Mouse (Mus musculus): ENCODE measurements at regions not wholly inside any gene's neighbourhood (a gene's known extent, or its start where the extent isn't known, plus 50 kb on each side); places are given as distances from the start of the nearest gene placed in this dataset.

DNA sequence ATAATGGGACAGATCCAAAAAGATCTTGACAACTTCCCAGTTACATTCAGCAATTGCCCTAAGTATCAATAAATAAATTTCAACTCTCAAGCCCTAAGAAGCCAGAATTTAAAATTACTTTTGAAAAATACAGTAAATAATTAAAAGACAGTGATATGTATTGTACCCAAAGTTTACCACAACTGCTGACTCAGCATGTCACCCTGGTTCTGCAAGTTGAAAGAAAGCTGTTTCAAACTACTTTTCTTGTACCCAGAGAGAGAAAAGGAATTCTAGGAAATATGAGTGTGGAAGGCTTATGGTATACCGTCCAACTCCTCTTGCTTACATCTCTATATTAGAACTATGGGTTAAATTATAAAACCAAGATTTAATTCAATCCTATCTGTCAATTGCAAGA, 248.9 kb upstream of the Slc7a11 start:
- H3K36me3 ChIP-seq (ENCODE audit: control insufficient read depth, insufficient read depth, low read length): no peaks in the 10 kb centered on the region
- H3K4me1 ChIP-seq (ENCODE audit: control insufficient read depth, insufficient read depth, low read length): peaks cover 3% of the 10 kb centered on the region; the same call in 1 of the 2 replicates
- WGBS: 94% methylated on average over 1 of the region's 1 CpGs
- no peaks in the 10 kb centered on the region for H3K9me3 ChIP-seq (replicated peaks; ENCODE audit: control insufficient read depth, low read length)
- no peak overlapping the region for H3K4me2 ChIP-seq (ENCODE audit: low read length)
- H3K27ac ChIP-seq (ENCODE audit: low read depth, low read length): no peak overlapping the region
- no peaks in the 10 kb centered on the region for H3K27me3 ChIP-seq (replicated peaks; ENCODE audit: control insufficient read depth, insufficient read depth, low read length)
- H3K4me3 ChIP-seq (ENCODE audit: low read depth, low read length): no peak overlapping the region
- DNase-seq (ENCODE audit: low spot score) (no peak), ATAC-seq (no peak)
- H3K9ac ChIP-seq (ENCODE audit: low read length): no peak overlapping the region

DNA sequence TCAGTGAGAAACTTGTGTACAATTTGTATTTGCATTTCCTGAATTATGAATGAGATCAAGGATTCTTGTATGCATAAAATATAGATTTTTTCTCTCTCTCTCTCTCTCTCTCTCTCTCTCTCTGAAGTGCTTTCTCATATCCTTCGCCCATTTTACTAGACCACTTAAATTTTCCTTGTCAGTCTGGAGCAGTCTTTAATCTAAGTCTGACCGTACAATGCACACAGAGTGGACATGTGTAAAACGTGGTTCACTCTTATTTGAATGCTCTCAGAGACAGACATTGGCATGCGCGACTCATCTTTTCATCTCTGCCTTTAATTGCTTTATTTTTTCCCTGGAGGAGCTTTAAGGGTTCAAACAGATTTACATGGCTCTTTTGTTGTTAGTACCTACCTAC, 247.3 kb upstream of the Slc7a11 start:
- ATAC-seq (no peak), DNase-seq (ENCODE audit: low spot score) (no peak)
- 78% methylated on average over 5 of the region's 5 CpGs for WGBS
- H3K4me2 ChIP-seq (ENCODE audit: low read length): no peak overlapping the region
- no peaks in the 10 kb centered on the region for H3K27me3 ChIP-seq (replicated peaks; ENCODE audit: control insufficient read depth, insufficient read depth, low read length)
- H3K9ac ChIP-seq (ENCODE audit: low read length): no peak overlapping the region
- no peak overlapping the region for H3K27ac ChIP-seq (ENCODE audit: low read depth, low read length)
- H3K36me3 ChIP-seq (ENCODE audit: control insufficient read depth, insufficient read depth, low read length): no peaks in the 10 kb centered on the region
- no peaks in the 10 kb centered on the region for H3K9me3 ChIP-seq (replicated peaks; ENCODE audit: control insufficient read depth, low read length)
- no peak overlapping the region for H3K4me3 ChIP-seq (ENCODE audit: low read depth, low read length)
- peaks cover 3% of the 10 kb centered on the region; the same call in 1 of the 2 replicates for H3K4me1 ChIP-seq (ENCODE audit: control insufficient read depth, insufficient read depth, low read length)

DNA sequence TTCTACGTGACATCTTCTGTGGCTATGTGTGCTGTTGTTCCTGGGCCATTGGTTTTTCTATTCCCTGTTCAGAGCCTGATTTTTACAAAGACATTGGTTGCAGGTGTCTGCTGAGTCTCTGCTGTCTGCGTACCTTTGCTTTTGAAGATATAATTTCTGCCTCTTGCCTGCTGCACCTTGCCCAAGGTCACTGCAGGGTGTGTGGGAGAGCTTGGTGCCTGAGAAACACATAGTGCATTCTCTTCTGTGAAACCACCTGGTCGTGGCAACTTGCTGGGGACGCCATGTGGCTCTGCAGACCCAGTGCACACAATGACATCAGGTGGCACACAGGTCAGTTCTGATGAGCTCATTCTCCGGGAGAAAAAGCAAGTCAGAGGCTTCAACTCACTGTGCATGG, 246.0 kb upstream of the Slc7a11 start:
- no peak for DNase-seq (ENCODE audit: low spot score)
- Histone ChIP-seq H3K4me3 (ENCODE audit: low read depth, low read length) (no peak overlapping the region), H3K27ac (ENCODE audit: low read depth, low read length) (no peak overlapping the region), H3K4me2 (ENCODE audit: low read length) (no peak overlapping the region), H3K9ac (ENCODE audit: low read length) (no peak overlapping the region), H3K36me3 (ENCODE audit: control insufficient read depth, insufficient read depth, low read length) (no peaks in the 10 kb centered on the region), H3K27me3 (replicated peaks; ENCODE audit: control insufficient read depth, insufficient read depth, low read length) (no peaks in the 10 kb centered on the region), H3K4me1 (ENCODE audit: control insufficient read depth, insufficient read depth, low read length) (peaks cover 2% of the 10 kb centered on the region; the same call in 1 of the 2 replicates), H3K9me3 (replicated peaks; ENCODE audit: control insufficient read depth, low read length) (no peaks in the 10 kb centered on the region)
- no peak for ATAC-seq
- WGBS: 87% methylated on average over 5 of the region's 5 CpGs

DNA sequence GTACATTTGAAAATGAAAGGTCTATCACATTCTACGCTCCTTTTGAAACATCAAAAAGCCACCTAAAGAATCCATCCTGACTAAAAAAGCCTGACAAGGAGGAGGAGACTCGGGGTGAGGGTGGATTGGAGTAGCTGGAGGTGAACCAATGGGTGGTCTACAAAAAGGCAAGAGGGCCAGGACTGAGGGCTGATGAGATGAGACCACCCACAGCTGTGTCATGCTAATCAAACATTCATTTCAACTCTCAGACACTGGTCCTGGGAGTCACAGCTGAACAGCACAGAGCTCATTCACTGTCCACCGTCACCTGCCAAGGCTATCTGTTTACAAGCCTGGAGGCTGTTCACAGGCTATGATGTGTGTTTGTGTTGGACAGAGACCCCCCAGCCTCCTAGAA, 244.3 kb upstream of the Slc7a11 start:
- Histone ChIP-seq H3K4me3 (ENCODE audit: low read depth, low read length) (no peak overlapping the region), H3K9ac (ENCODE audit: low read length) (no peak overlapping the region), H3K9me3 (replicated peaks; ENCODE audit: control insufficient read depth, low read length) (no peaks in the 10 kb centered on the region), H3K36me3 (ENCODE audit: control insufficient read depth, insufficient read depth, low read length) (no peaks in the 10 kb centered on the region), H3K27me3 (replicated peaks; ENCODE audit: control insufficient read depth, insufficient read depth, low read length) (no peaks in the 10 kb centered on the region), H3K4me2 (ENCODE audit: low read length) (no peak overlapping the region), H3K27ac (ENCODE audit: low read depth, low read length) (no peak overlapping the region), H3K4me1 (ENCODE audit: control insufficient read depth, insufficient read depth, low read length) (no peaks in the 10 kb centered on the region)
- WGBS: 71% methylated on average over 3 of the region's 3 CpGs
- ATAC-seq: peak; percentile 23; the same call in 1 of the 2 replicates
- peak; percentile 4 for DNase-seq (ENCODE audit: low spot score)

DNA sequence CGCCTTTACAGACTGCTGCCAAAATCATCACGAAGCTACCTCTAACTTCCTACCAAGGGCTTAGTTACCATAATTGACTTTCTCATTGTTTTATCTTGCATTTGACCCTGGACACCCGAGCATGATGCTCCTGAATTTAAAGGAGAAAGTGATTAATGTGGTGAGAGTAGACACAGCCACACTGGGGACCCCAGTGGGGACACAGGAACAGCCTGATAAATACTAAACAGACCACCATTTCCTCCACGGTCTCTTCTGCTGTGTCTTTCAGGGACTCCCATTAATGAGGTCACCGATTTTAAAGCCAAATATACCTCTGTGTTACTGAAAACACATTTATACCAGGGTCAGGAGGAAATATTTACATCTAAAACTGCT, 235.2 kb upstream of the Slc7a11 start:
- no peak overlapping the region for H3K4me3 ChIP-seq (ENCODE audit: low read depth, low read length)
- ATAC-seq (no peak), DNase-seq (ENCODE audit: low spot score) (no peak)
- no peaks in the 10 kb centered on the region; the same call in 1 of the 2 replicates for H3K4me1 ChIP-seq (ENCODE audit: control insufficient read depth, insufficient read depth, low read length)
- H3K9me3 ChIP-seq (replicated peaks; ENCODE audit: control insufficient read depth, low read length): no peaks in the 10 kb centered on the region
- no peak overlapping the region for H3K4me2 ChIP-seq (ENCODE audit: low read length)
- H3K9ac ChIP-seq (ENCODE audit: low read length): no peak overlapping the region
- no peaks in the 10 kb centered on the region for H3K36me3 ChIP-seq (ENCODE audit: control insufficient read depth, insufficient read depth, low read length)
- 48% methylated on average over 5 of the region's 5 CpGs for WGBS
- H3K27ac ChIP-seq (ENCODE audit: low read depth, low read length): no peak overlapping the region
- no peaks in the 10 kb centered on the region for H3K27me3 ChIP-seq (replicated peaks; ENCODE audit: control insufficient read depth, insufficient read depth, low read length)

DNA sequence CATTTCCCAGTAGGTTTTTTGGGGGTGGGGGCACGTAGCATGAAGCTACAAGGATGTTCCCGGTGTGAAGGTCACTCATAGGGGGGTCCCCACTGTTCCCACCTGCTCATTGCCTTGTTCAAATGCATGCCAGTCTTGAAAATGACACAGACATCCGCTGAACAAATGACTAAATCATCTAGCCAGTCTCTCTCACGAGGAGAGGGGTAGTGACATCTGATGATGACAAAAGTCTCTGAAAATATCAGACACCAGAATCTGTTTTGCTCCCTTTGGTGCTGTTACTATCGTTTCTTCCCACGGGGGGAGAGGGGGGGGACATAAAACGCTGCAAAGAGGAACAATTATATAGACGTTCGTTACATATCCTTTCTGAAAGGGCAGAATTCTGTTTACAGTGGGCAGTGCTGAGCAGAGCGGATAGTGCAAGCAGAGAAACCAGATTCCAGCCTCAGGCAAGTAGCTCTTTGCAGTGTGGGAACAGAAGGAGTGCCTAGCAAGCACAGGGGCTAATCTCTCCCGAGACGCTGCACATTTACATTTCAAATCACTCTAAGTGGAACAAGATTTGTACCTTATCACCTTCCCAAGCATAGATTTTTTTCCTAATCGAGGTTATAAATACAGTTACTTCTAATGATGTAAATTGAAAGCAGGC, 234.7 kb upstream of the Slc7a11 start:
- Histone ChIP-seq H3K27ac (ENCODE audit: low read depth, low read length) (no peak overlapping the region), H3K9ac (ENCODE audit: low read length) (no peak overlapping the region), H3K36me3 (ENCODE audit: control insufficient read depth, insufficient read depth, low read length) (no peaks in the 10 kb centered on the region), H3K4me3 (ENCODE audit: low read depth, low read length) (no peak overlapping the region), H3K4me2 (ENCODE audit: low read length) (no peak overlapping the region), H3K4me1 (ENCODE audit: control insufficient read depth, insufficient read depth, low read length) (no peaks in the 10 kb centered on the region; the same call in 1 of the 2 replicates), H3K9me3 (replicated peaks; ENCODE audit: control insufficient read depth, low read length) (no peaks in the 10 kb centered on the region), H3K27me3 (replicated peaks; ENCODE audit: control insufficient read depth, insufficient read depth, low read length) (no peaks in the 10 kb centered on the region)
- peak; percentile 65; the same call in 1 of the 2 replicates for ATAC-seq
- WGBS: 47% methylated on average over 13 of the region's 13 CpGs
- DNase-seq (ENCODE audit: low spot score): peak; percentile 52

DNA sequence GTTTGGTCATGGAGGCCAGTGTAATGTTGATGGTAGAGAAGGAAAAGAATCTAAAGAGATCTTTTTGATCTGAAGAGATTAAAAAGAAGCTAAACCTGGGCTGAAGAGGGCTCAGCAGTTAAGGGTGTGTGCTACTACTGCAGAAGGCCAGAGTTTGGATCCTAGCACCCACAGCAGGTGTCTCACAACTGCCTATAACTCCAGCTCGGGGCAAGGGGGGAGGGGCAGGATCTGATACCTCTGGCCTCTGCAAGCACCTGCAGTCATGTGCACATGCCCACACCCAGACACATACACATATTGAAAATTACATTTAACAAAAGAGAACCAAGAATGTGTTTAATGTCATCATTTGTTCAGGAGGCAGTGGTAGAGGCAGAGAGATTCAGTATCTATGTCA, 232.4 kb upstream of the Slc7a11 start:
- H3K4me2 ChIP-seq (ENCODE audit: low read length): no peak overlapping the region
- WGBS: 65% methylated on average over 1 of the region's 1 CpGs
- H3K9ac ChIP-seq (ENCODE audit: low read length): no peak overlapping the region
- no peak overlapping the region for H3K4me3 ChIP-seq (ENCODE audit: low read depth, low read length)
- H3K9me3 ChIP-seq (replicated peaks; ENCODE audit: control insufficient read depth, low read length): no peaks in the 10 kb centered on the region
- no peak for DNase-seq (ENCODE audit: low spot score)
- H3K27me3 ChIP-seq (replicated peaks; ENCODE audit: control insufficient read depth, insufficient read depth, low read length): no peaks in the 10 kb centered on the region
- H3K36me3 ChIP-seq (ENCODE audit: control insufficient read depth, insufficient read depth, low read length): no peaks in the 10 kb centered on the region
- H3K4me1 ChIP-seq (ENCODE audit: control insufficient read depth, insufficient read depth, low read length): no peaks in the 10 kb centered on the region; the same call in 1 of the 2 replicates
- ATAC-seq: no peak
- no peak overlapping the region for H3K27ac ChIP-seq (ENCODE audit: low read depth, low read length)

DNA sequence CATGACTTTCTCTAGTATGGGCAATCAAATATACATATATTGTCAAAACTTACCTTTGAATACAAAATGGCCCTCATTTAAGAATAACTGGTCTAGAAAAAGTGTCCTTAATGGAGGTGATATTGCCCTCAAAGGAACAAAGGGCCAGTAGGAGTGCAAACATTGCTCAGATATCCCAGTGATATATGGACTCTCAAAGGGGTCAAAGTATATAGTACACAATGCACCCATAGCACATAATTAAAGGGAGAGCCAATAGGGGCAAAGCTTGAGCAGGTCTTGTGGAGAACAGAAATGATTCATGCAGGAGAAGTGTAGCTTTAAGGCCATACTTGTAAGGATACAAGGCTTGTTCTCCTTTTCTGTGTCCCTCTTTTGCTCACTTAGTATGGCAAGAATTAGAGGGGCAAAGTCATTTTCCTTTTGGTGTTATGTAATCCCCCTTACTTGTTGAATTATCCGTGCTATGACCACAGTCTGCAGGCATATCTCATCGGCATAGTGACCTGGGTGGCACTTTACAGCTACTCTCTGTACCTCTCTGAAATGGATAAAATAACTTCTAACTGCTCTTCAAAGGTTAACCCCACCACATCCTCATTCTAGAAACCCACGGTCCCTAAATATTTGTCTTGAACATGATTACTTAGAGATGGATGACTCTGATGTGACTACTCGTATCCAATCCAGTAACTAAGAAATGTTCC, 231.6 kb upstream of the Slc7a11 start:
- DNase-seq (ENCODE audit: low spot score) (no peak), ATAC-seq (no peak)
- Histone ChIP-seq H3K4me3 (ENCODE audit: low read depth, low read length) (no peak overlapping the region), H3K27ac (ENCODE audit: low read depth, low read length) (no peak overlapping the region), H3K4me2 (ENCODE audit: low read length) (no peak overlapping the region), H3K9me3 (replicated peaks; ENCODE audit: control insufficient read depth, low read length) (no peaks in the 10 kb centered on the region), H3K36me3 (ENCODE audit: control insufficient read depth, insufficient read depth, low read length) (no peaks in the 10 kb centered on the region), H3K4me1 (ENCODE audit: control insufficient read depth, insufficient read depth, low read length) (no peaks in the 10 kb centered on the region; the same call in 1 of the 2 replicates), H3K9ac (ENCODE audit: low read length) (no peak overlapping the region), H3K27me3 (replicated peaks; ENCODE audit: control insufficient read depth, insufficient read depth, low read length) (no peaks in the 10 kb centered on the region)
- WGBS: 96% methylated on average over 4 of the region's 4 CpGs

DNA sequence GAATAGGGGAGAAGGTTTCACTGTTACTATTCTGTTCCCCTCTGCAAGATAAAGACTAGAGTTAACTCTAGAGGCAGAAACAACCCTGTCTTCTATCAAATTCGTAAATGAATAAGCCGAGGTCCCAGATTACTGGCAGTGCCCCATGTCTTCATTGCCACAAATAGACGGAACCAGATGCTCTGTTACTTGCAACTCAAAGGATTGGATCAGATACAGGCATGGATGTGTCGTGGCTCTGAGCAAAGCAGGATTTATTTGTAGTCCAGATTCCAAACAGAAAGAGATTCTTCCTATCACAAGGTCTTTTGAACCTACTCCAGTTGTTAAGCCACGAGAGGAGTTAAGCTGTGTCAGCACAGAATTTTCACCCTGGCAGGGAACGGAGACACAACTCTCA, 221.9 kb upstream of the Slc7a11 start:
- ATAC-seq (no peak), DNase-seq (ENCODE audit: low spot score) (peak; percentile 33)
- Histone ChIP-seq H3K4me3 (ENCODE audit: low read depth, low read length) (no peak overlapping the region), H3K4me1 (ENCODE audit: control insufficient read depth, insufficient read depth, low read length) (no peaks in the 10 kb centered on the region), H3K36me3 (ENCODE audit: control insufficient read depth, insufficient read depth, low read length) (no peaks in the 10 kb centered on the region), H3K9me3 (replicated peaks; ENCODE audit: control insufficient read depth, low read length) (no peaks in the 10 kb centered on the region), H3K4me2 (ENCODE audit: low read length) (no peak overlapping the region), H3K9ac (ENCODE audit: low read length) (no peak overlapping the region), H3K27ac (ENCODE audit: low read depth, low read length) (no peak overlapping the region), H3K27me3 (replicated peaks; ENCODE audit: control insufficient read depth, insufficient read depth, low read length) (no peaks in the 10 kb centered on the region)
- WGBS: 74% methylated on average over 6 of the region's 6 CpGs

Measured in forebrain, embryonic 14.5 days (tissue).